Mouse (Mus musculus) midbrain, postnatal 0 days (tissue): Measurements from ENCODE around the gene Slc5a3. TPM values are rescaled to one million over a fixed set of nuclear protein-coding genes. Genes with fewer than 3 reads are reported as not detected.

Source experiments
- ATAC-seq: fragments of 200-750 bp; cut with Nextera tagmentation; 2 replicates; pipeline ENCODE4 v1.8.0; 2017; ENCODE audit warnings: moderate number of reproducible peaks, mild to moderate bottlenecking, moderate TSS enrichment, moderate library complexity; ENCODE audit not compliant: low FRiP score
- DNase-seq: peaks from one replicate; pipeline ENCODE4 v3.0.0-alpha.2; 2015; ENCODE audit warnings: low spot score
- H3K27ac ChIP-seq: fragments of 300-500 bp; sonication (generic); 2 replicates; pipeline ENCODE4 v1.5.1; 2014; ENCODE audit warnings: low read depth, mild to moderate bottlenecking, low read length, mixed read lengths
- H3K27me3 ChIP-seq: fragments of 300-500 bp; sonication (generic); 2 replicates; pipeline ENCODE4 v1.6.1; 2014; ENCODE audit warnings: low read length, control low read depth, mixed read lengths; ENCODE audit not compliant: insufficient read depth
- H3K36me3 ChIP-seq: fragments of 300-500 bp; sonication (generic); 2 replicates; pipeline ENCODE4 v1.6.1; 2014; ENCODE audit warnings: low read length, control low read depth, mixed read lengths; ENCODE audit not compliant: insufficient read depth
- H3K4me1 ChIP-seq: fragments of 300-500 bp; sonication (generic); 2 replicates; pipeline ENCODE4 v1.6.1; 2014; ENCODE audit warnings: mild to moderate bottlenecking, control low read depth, antibody characterized with exemption, low read length, mixed read lengths; ENCODE audit not compliant: insufficient read depth
- H3K4me2 ChIP-seq: fragments of 300-500 bp; sonication (generic); 2 replicates; pipeline ENCODE4 v1.6.1; 2014; ENCODE audit warnings: low read depth, mild to moderate bottlenecking, low read length, mixed read lengths; ENCODE audit not compliant: poor library complexity, severe bottlenecking
- H3K4me3 ChIP-seq: fragments of 300-500 bp; sonication (generic); 2 replicates; pipeline ENCODE4 v1.5.1; 2014; ENCODE audit warnings: low read depth, mild to moderate bottlenecking, low read length, moderate library complexity
- H3K9ac ChIP-seq: fragments of 300-500 bp; sonication (generic); replicated peaks from 2 replicates; pipeline ENCODE4 v1.6.1; 2014; ENCODE audit warnings: mild to moderate bottlenecking, low read length, moderate library complexity, mixed read lengths; ENCODE audit not compliant: poor library complexity, severe bottlenecking
- H3K9me3 ChIP-seq: fragments of 300-500 bp; sonication (generic); 2 replicates; pipeline ENCODE4 v1.6.1; 2016; ENCODE audit warnings: low read length, control low read depth
- CTCF ChIP-seq: IDR thresholded peaks from 2 replicates; pipeline ENCODE4 v1.5.1; 2016; ENCODE audit warnings: antibody characterized with exemption, mild to moderate bottlenecking
- WGBS: fragments of 180-500 bp; shearing (Covaris S2); extraction: QIAGEN DNeasy Blood & Tissue Kit; methylation state at CpG from one replicate; pipeline ENCODE4 v1.1.7; 2014; 5-methylcytosine and 5-hydroxymethylcytosine counted together
- polyA plus RNA-seq: library from polyadenylated mRNA; unstranded; fragments of >200 nt; fragmentation: Nextera tagmentation; extraction: Ambion mirVana; gene quantifications from 2 replicates; pipeline ENCODE4 v1.2.1, GENCODE M21; 2015
- total RNA-seq: library from RNA; depleted of rRNA; stranded (reverse); fragments of >200 nt; gene quantifications from 2 replicates; pipeline ENCODE4 v1.2.3, GENCODE M21; 2014; rRNA removed

The Slc5a3 gene
- total RNA-seq, result 40.0 and 50.1 TPM in 2 replicates
- polyA plus RNA-seq, result 10.3 and 12.0 TPM in 2 replicates

GRCm38 (mm10) chr16:92057852-92058643 lies at the start of gene Slc5a3, which contains the start of the genes Mrps6 and Gm49711:
TSS of gene Slc5a3 (plus strand) at chr16:92058322.
TSS of gene Mrps6 (plus strand) at chr16:92058270.
TSS of gene Gm49711 (plus strand) at chr16:92058316.
- DNase-seq (peak; percentile 90), ATAC-seq (peak; percentile 93)
- peaks cover 13% of the 10 kb centered on the region for H3K4me1 ChIP-seq
- TF ChIP-seq CTCF, result peak; percentile 33
- no peaks in the 10 kb centered on the region for H3K9me3 ChIP-seq
- peak within 1 kb of the TSS; percentile 85 for H3K27ac ChIP-seq
- peak within 1 kb of the TSS; percentile 79 for H3K9ac ChIP-seq
- peak within 1 kb of the TSS; percentile 82 for H3K4me2 ChIP-seq
- peak within 1 kb of the TSS; percentile 81 for H3K4me3 ChIP-seq
- under 1% methylated on average over 82 of the region's 99 CpGs for WGBS
- H3K36me3 ChIP-seq, result 0 out of 2 replicates have a peak, but pooled peaks cover 4% of the 10 kb centered on the region
- no peaks in the 10 kb centered on the region for H3K27me3 ChIP-seq

DNA sequence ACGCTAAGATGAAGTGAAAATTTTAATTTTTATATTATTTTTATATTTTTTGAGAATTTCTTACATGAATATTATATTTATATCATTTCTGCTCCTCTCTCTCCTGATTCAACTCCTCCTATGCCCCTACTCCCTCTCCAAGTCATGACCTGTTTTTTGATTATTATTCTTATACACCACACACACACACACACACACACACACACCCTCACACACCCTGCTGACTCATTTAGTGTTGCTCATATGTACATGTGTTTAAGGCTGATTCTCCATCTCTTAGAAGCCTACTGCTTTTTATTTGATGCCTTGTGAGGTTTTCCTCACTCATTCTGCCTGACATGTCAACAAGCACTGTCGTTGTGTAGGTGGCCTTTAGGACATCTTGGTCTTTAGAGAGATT lies 48.5 kb upstream of the Slc5a3 start:
- Histone ChIP-seq H3K4me1 (no peaks in the 10 kb centered on the region), H3K27me3 (no peaks in the 10 kb centered on the region), H3K4me2 (no peak overlapping the region), H3K9ac (no peak overlapping the region), H3K4me3 (no peak overlapping the region), H3K27ac (no peak overlapping the region), H3K9me3 (no peaks in the 10 kb centered on the region), H3K36me3 (no peaks in the 10 kb centered on the region)
- 85% methylated on average over 2 of the region's 2 CpGs for WGBS
- TF ChIP-seq CTCF, result no peak
- no peak for ATAC-seq
- DNase-seq, result no peak

GRCm38 (mm10) chr16:92016792-92017191 lies 41.3 kb upstream of the Slc5a3 start:
- WGBS, result 91% methylated on average over 8 of the region's 8 CpGs
- no peaks in the 10 kb centered on the region for H3K4me1 ChIP-seq
- H3K4me2 ChIP-seq, result no peak overlapping the region
- no peak overlapping the region for H3K9ac ChIP-seq
- no peak overlapping the region for H3K27ac ChIP-seq
- no peaks in the 10 kb centered on the region for H3K9me3 ChIP-seq
- no peak overlapping the region for H3K4me3 ChIP-seq
- no peaks in the 10 kb centered on the region for H3K36me3 ChIP-seq
- DNase-seq (no peak), ATAC-seq (no peak)
- TF ChIP-seq CTCF, result no peak
- H3K27me3 ChIP-seq, result no peaks in the 10 kb centered on the region

DNA sequence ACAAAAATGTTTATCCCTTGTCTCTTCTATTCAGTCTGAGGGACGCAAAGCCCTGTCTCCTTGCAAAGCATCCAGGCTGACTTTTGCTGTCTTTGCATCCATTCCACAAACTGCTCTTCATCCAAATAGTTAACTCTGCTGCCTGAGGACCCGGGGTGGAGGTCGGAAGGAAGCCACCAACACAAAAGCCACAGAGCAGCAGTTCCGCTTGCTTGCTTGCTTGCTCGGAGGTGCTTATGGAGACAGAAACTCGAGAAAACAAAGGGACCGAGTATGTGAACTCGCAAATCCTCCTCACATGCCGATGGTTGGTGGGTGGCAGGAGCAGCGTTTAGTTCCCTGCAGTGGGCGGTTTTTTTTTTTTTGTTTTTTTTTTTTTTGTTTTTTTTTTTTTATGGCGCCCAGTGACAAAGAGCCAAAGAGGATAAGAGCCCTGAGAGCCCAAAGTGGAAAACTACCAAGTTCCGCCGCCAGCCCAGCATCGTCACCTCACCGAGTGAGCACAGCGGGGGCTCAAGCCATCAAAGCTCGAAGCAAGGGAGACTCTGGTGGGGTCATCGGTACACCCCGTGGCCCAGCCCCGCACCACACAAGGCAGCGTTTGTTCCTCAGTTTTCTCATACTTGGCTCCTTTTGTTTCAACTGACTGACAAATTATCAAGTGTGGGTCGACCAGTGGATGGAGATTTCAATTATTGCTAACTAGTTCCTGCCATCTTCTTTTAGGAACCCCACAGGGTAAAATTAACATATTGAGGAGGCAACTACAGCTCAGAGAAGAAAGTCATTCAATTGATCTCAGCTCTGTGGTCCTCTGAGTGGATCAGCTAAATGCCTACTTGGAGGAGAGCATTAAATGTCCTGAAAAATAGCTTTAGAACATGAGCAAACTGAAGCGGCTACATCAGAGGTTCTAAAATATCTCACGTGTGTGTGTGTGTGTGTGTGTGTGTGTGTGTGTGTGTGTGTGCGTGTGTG lies 38.7 kb upstream of the Slc5a3 start:
- Histone ChIP-seq H3K4me2 (peak overlapping the region; percentile 59), H3K9me3 (no peaks in the 10 kb centered on the region), H3K36me3 (no peaks in the 10 kb centered on the region), H3K9ac (peak overlapping the region; percentile 47), H3K27ac (peak overlapping the region; percentile 57), H3K27me3 (no peaks in the 10 kb centered on the region), H3K4me1 (no peaks in the 10 kb centered on the region), H3K4me3 (peak overlapping the region; percentile 34)
- TF ChIP-seq CTCF, result no peak
- 0 out of 2 replicates have a peak, but pooled peaks have one; percentile 60 for ATAC-seq
- 5% methylated on average over 26 of the region's 26 CpGs for WGBS
- peak; percentile 35 for DNase-seq

GRCm38 (mm10) chr16:92021656-92022400 lies 36.3 kb upstream of the Slc5a3 start:
- ATAC-seq, result no peak
- Histone ChIP-seq H3K4me1 (no peaks in the 10 kb centered on the region), H3K36me3 (no peaks in the 10 kb centered on the region), H3K4me2 (no peak overlapping the region), H3K27me3 (no peaks in the 10 kb centered on the region), H3K4me3 (no peak overlapping the region), H3K9ac (no peak overlapping the region), H3K27ac (no peak overlapping the region), H3K9me3 (no peaks in the 10 kb centered on the region)
- WGBS, result 88% methylated on average over 12 of the region's 12 CpGs
- TF ChIP-seq CTCF, result no peak
- no peak for DNase-seq
